Mouse (Mus musculus) olfactory bulb, adult 2 months (tissue): ENCODE results near the gene Lhx3. TPM values are rescaled to one million over a fixed set of nuclear protein-coding genes. Genes with fewer than 3 reads are reported as not detected.

Experiments
- H3K27ac ChIP-seq: fragments of 200-500 bp; 2 replicates; pipeline ENCODE4 v1.5.1; 2012; ENCODE audit warnings: low read depth, low read length; ENCODE audit not compliant: insufficient read depth
- H3K4me1 ChIP-seq: fragments of 200-500 bp; 2 replicates; pipeline ENCODE4 v1.6.1; 2012; ENCODE audit warnings: low read length; ENCODE audit not compliant: control insufficient read depth, insufficient read depth
- H3K4me3 ChIP-seq: fragments of 200-500 bp; 2 replicates; pipeline ENCODE4 v1.5.1; 2012; ENCODE audit warnings: mild to moderate bottlenecking, low read depth, low read length, moderate library complexity; ENCODE audit not compliant: insufficient read depth
- CTCF ChIP-seq: fragments of 200-500 bp; IDR thresholded peaks from 2 replicates; pipeline ENCODE4 v1.5.1; 2012; ENCODE audit warnings: low read depth, mild to moderate bottlenecking, low read length, moderate library complexity; ENCODE audit not compliant: insufficient read depth
- POLR2A ChIP-seq: fragments of 200-500 bp; IDR thresholded peaks from 2 replicates; pipeline ENCODE4 v1.6.1; 2012; ENCODE audit warnings: mild to moderate bottlenecking, low read depth, low read length, moderate library complexity; ENCODE audit not compliant: insufficient read depth
- whole genome bisulfite sequencing: fragments of 180-500 bp; shearing (Covaris S2); methylation state at CpG from one replicate; pipeline ENCODE4 v1.1.7; 2018; 5-methylcytosine and 5-hydroxymethylcytosine counted together
- polyA plus RNA-seq: library from polyadenylated mRNA; stranded (reverse); fragments of >200 nt; gene quantifications from 2 replicates; pipeline ENCODE4 v1.2.4, GENCODE M21; 2012; ENCODE audit warnings: low replicate concordance; ENCODE audit not compliant: missing spikeins, insufficient read depth, insufficient read length

Lhx3 gene
- polyA plus RNA-seq = not detected in 2 replicates

DNA sequence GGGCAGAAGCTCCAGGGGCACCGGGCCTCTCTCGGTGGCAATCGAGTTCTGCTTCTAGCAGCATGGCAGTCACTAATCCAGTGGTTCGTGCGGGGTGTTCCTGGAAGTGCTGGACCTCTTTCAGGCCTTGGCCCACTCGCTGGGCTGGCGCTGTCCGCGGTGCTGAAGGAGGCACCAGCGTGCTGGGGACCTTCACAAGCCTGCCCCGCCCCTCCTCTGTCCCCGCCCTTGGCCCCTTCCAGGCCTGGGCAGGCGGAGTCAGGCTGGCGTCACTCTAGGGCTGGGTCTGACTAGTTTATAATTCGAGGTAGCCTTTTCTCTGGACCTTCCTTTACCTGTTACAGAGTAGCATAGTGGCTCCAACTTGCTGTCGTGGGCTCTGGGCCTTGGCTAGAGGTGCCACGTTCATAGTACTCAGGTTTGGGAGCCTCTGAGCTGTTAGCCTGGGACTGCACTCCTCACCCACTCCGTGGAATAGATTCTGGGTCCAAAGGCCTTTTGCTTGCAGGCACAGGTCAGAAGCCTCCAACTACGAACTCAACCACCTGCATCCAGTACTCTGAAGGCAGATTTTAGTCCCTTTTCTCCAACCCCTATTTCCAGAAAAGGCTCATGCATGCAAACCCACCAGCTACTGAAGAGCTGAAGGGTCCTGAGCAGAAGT lies at the start of gene Lhx3:
Lhx3 (minus strand) TSS at position 164 of the 664 bp plus-strand sequence.
- H3K27ac ChIP-seq = no peak within 1 kb of the TSS
- peaks cover 6% of the 10 kb centered on the region; the same call in 1 of the 2 replicates for H3K4me1 ChIP-seq
- 48% methylated on average over 19 of the region's 19 CpGs for WGBS
- TF ChIP-seq CTCF (no peak), POLR2A (no peak)
- H3K4me3 ChIP-seq = no peak within 1 kb of the TSS

DNA sequence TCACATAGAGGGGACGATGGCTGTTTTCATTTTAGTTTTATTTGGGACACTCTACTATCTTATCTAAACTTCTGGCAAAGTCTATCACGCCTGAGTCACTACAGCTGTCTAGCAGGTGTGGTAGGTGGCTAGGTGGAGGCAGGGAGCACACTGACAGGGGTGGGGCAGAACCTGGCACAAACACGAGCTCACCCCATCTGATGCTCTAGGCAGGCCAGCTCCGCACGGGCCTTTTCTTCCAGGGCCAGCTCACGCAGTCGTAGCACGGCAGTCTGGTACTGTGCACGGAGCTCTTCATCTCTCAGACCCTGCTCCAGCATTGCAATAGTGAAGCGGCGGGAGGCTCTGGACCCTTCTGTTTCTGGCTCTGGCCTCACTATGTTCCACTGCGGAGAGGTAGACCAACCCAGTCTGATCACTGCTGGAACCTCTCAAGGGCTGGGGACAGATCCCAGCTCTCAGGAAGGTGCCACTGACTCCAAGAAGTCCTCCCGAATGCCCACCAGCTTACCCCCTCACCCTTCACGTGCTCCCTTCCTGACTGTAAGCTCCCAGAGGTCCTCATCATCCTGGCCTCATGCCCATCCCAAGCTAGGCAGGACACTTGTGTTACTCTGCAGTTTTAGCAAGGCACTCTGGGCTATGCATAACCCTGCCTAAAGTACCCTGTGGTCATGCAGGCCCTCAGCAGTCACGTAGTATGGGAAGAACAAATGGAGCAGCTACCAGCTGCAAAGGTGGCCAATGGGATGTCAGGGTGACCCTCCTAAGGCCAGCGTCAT lies 49.4 kb upstream of the Lhx3 start:
- Histone ChIP-seq H3K4me3 (no peak overlapping the region), H3K27ac (no peak overlapping the region), H3K4me1 (no peaks in the 10 kb centered on the region)
- 91% methylated on average over 16 of the region's 16 CpGs for WGBS
- TF ChIP-seq POLR2A (no peak), CTCF (no peak)

- TF ChIP-seq CTCF (no peak), POLR2A (no peak)
- 75% methylated on average over 4 of the region's 4 CpGs for WGBS
- Histone ChIP-seq H3K4me3 (no peak overlapping the region), H3K27ac (no peak overlapping the region), H3K4me1 (no peaks in the 10 kb centered on the region)
These were observed 46.7 kb upstream of the Lhx3 start for GRCm38 (mm10) chr2:26254816-26255215.

DNA sequence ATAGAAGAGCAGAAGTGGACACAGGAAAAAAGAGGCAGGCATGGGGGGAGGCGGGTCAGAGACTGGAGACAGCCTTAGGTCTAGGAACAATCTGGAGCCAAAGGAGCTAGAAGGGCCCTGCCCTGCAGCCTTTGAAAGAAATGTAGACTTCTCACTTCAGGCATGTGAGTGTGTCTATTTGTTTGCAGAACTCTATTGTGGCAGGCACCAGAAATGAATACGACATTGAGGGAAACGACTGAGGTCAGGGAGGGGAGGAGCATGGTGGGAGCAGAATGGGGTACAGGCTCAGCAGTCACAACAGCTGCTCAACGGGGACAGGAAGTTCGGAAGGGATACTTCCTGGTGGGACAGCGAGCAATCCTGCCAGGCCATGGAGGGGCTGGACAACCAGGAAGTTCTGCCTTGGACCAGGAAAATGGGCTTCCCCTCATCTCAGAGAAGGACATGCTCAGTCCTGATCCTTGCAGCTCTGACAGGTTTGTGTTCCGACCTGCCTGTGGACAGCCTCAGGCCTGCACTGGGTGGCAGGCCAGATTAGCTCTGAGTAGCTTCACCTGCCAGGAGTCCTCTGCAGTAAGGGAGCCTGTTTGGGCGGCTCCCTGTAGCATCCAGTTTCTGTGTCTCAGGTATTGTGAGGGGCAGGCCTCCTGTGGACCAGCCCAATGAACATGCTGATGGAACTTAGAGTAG lies 44.6 kb upstream of the Lhx3 start:
- WGBS = 68% methylated on average over 8 of the region's 8 CpGs
- Histone ChIP-seq H3K4me1 (no peaks in the 10 kb centered on the region), H3K4me3 (no peak overlapping the region), H3K27ac (no peak overlapping the region)
- TF ChIP-seq POLR2A (no peak), CTCF (no peak)

- TF ChIP-seq CTCF (no peak), POLR2A (no peak)
- no peaks in the 10 kb centered on the region for H3K4me1 ChIP-seq
- H3K4me3 ChIP-seq = no peak overlapping the region
- WGBS = 65% methylated on average over 3 of the region's 3 CpGs
- H3K27ac ChIP-seq = no peak overlapping the region
These were observed 39.4 kb upstream of the Lhx3 start for GRCm38 (mm10) chr2:26247531-26247930.

- no peak overlapping the region for H3K4me3 ChIP-seq
- H3K27ac ChIP-seq = no peak overlapping the region
- WGBS = 55% methylated on average over 3 of the region's 3 CpGs
- peaks cover 4% of the 10 kb centered on the region; the same call in 1 of the 2 replicates for H3K4me1 ChIP-seq
- no peak for TF ChIP-seq POLR2A
- no peak for TF ChIP-seq CTCF
These were observed 32.8 kb upstream of the Lhx3 start for GRCm38 (mm10) chr2:26240841-26241240.

GRCm38 (mm10) chr2:26240330-26240729 lies 32.2 kb upstream of the Lhx3 start:
- no peak for TF ChIP-seq POLR2A
- TF ChIP-seq CTCF = no peak
- Histone ChIP-seq H3K4me3 (no peak overlapping the region), H3K4me1 (peaks cover 4% of the 10 kb centered on the region; the same call in 1 of the 2 replicates), H3K27ac (no peak overlapping the region)
- 28% methylated on average over 9 of the region's 9 CpGs for WGBS

DNA sequence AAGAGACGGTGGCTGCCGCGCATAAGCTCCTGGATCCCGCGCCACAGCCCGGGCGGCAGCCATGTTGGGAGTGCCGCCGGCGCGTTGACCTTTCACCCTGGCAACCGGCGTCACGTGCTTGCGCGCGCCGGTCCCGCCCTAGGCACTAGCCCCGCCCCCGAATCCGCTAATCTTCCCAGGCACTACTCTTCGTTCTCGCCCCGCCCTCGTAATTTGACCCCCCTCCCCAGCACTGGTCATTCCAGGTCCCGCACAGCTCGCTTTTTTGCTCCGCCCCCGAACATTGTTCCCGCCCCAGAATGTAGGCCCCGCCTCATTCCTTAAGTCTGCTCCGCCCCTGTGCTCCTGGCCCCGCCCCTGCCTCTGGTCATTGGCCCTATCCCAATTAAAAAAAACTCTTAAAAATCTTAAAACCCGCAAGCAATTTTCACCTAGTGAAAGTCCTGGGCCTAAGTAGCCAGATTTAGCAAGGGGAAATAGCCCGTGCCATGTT lies 29.2 kb upstream of the Lhx3 start, which contains the start of gene Qsox2:
Qsox2 (minus strand) TSS at position 236 of the 493 bp plus-strand sequence.
- peak within 1 kb of the TSS; percentile 35; the same call in 1 of the 2 replicates for H3K27ac ChIP-seq
- TF ChIP-seq CTCF = no peak
- peak; percentile 90 for TF ChIP-seq POLR2A
- H3K4me1 ChIP-seq = peaks cover 20% of the 10 kb centered on the region
- 2% methylated on average over 35 of the region's 36 CpGs for WGBS
- H3K4me3 ChIP-seq = peak within 1 kb of the TSS; percentile 83
